Mouse (Mus musculus) limb, embryonic 13.5 days (tissue): ENCODE measurements at regions not wholly inside any gene's neighbourhood (a gene's known extent, or its start where the extent isn't known, plus 50 kb on each side); places are given as distances from the start of the nearest gene placed in this dataset.
"Not testable (repeated sequence)": the region's sequence is repeated elsewhere in the genome, so short reads cannot be mapped to it uniquely, and the experiment has no call there.

ENCODE experiments used
- ATAC-seq: fragments of 200-750 bp; cut with Nextera tagmentation; 2 replicates; pipeline ENCODE4 v1.8.0; 2017; ENCODE audit warnings: low read depth, moderate number of reproducible peaks, moderate TSS enrichment; ENCODE audit not compliant: low FRiP score
- H3K27ac ChIP-seq: fragments of 300-500 bp; sonication (generic); 2 replicates; pipeline ENCODE4 v1.5.1; 2015; ENCODE audit warnings: inconsistent platforms, mild to moderate bottlenecking, moderate library complexity
- H3K27me3 ChIP-seq: fragments of 300-500 bp; sonication (generic); 2 replicates; pipeline ENCODE4 v1.6.1; 2015; ENCODE audit warnings: mild to moderate bottlenecking, inconsistent platforms
- H3K36me3 ChIP-seq: fragments of 300-500 bp; sonication (generic); 2 replicates; pipeline ENCODE4 v1.6.1; 2015; ENCODE audit warnings: inconsistent platforms, mild to moderate bottlenecking, moderate library complexity
- H3K4me1 ChIP-seq: fragments of 300-500 bp; sonication (generic); 2 replicates; pipeline ENCODE4 v1.6.1; 2015; ENCODE audit warnings: inconsistent platforms
- H3K4me2 ChIP-seq: fragments of 300-500 bp; sonication (generic); replicated peaks from 2 replicates; pipeline ENCODE4 v1.6.1; 2015; ENCODE audit warnings: inconsistent platforms, mild to moderate bottlenecking, moderate library complexity
- H3K4me3 ChIP-seq: fragments of 300-500 bp; sonication (generic); 2 replicates; pipeline ENCODE4 v1.5.1; 2015; ENCODE audit warnings: moderate library complexity, mild to moderate bottlenecking, inconsistent platforms
- H3K9ac ChIP-seq: fragments of 300-500 bp; sonication (generic); 2 replicates; pipeline ENCODE4 v1.6.1; 2015; ENCODE audit warnings: mild to moderate bottlenecking, inconsistent platforms
- H3K9me3 ChIP-seq: fragments of 300-500 bp; sonication (generic); 2 replicates; pipeline ENCODE4 v1.6.1; 2016; ENCODE audit warnings: inconsistent platforms
- WGBS: fragments of 180-500 bp; shearing (Covaris S2); methylation state at CpG from one replicate; pipeline ENCODE4 v1.1.7; 2015; 5-methylcytosine and 5-hydroxymethylcytosine counted together

- H3K4me3 ChIP-seq = no peak overlapping the region
- no peak overlapping the region for H3K9ac ChIP-seq
- H3K27ac ChIP-seq = no peak overlapping the region
- no peaks in the 10 kb centered on the region for H3K27me3 ChIP-seq
- no peaks in the 10 kb centered on the region for H3K9me3 ChIP-seq
- no peak overlapping the region for H3K4me2 ChIP-seq
- no peaks in the 10 kb centered on the region for H3K4me1 ChIP-seq
- H3K36me3 ChIP-seq = no peaks in the 10 kb centered on the region
- ATAC-seq = no peak
Observed at GRCm38 (mm10) chr8:40064145-40064544, 610.7 kb upstream of the Adam24 start.

GRCm38 (mm10) chr8:40071131-40071530 is 603.7 kb upstream of the Adam24 start:
- Histone ChIP-seq H3K36me3 (no peaks in the 10 kb centered on the region), H3K27ac (no peak overlapping the region), H3K4me2 (no peak overlapping the region), H3K4me1 (no peaks in the 10 kb centered on the region), H3K27me3 (no peaks in the 10 kb centered on the region), H3K4me3 (no peak overlapping the region), H3K9ac (no peak overlapping the region), H3K9me3 (no peaks in the 10 kb centered on the region)
- no peak for ATAC-seq
- WGBS = 88% methylated on average over 2 of the region's 2 CpGs

DNA sequence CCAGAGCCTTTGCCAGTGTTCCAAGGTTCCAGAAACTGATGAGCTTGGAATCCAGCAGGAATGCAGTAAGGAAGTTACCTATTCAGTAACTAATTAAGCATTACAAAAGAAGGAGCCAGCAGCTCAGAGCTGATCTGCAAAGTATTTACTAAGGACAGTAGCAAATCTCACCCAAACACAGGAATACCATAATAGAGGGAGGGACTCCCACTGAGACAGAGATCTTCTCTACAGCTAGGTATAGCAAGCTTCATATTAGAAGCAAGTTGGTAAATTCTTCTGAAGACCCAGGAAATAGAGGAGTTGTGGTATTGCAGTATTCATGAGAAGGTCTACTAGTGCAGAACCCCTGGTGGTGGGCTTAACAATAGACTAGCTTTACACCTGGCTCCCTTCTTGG is 593.9 kb upstream of the Adam24 start:
- H3K27me3 ChIP-seq, H3K36me3 ChIP-seq, H3K27ac ChIP-seq, H3K4me2 ChIP-seq, H3K4me3 ChIP-seq, ATAC-seq, H3K4me1 ChIP-seq, H3K9me3 ChIP-seq, H3K9ac ChIP-seq: not testable (repeated sequence)

- Histone ChIP-seq H3K4me2 (no peak overlapping the region), H3K9me3 (no peaks in the 10 kb centered on the region)
- ATAC-seq = no peak
Observed at GRCm38 (mm10) chr8:40084129-40084528, 590.7 kb upstream of the Adam24 start.

GRCm38 (mm10) chr8:40089377-40089776 is 585.5 kb upstream of the Adam24 start:
- no peaks in the 10 kb centered on the region for H3K27me3 ChIP-seq
- H3K9me3 ChIP-seq = no peaks in the 10 kb centered on the region
- no peaks in the 10 kb centered on the region for H3K36me3 ChIP-seq
- H3K4me1 ChIP-seq = no peaks in the 10 kb centered on the region
- WGBS = 85% methylated on average over 4 of the region's 4 CpGs
- H3K27ac ChIP-seq = no peak overlapping the region
- H3K4me2 ChIP-seq = no peak overlapping the region
- ATAC-seq = no peak
- H3K4me3 ChIP-seq = no peak overlapping the region
- no peak overlapping the region for H3K9ac ChIP-seq

More at GRCm38 (mm10) chr8:40084129-40084528, 590.7 kb upstream of the Adam24 start:
- Histone ChIP-seq H3K4me1 (no peaks in the 10 kb centered on the region), H3K27ac (no peak overlapping the region), H3K9ac (no peak overlapping the region), H3K4me3 (no peak overlapping the region), H3K36me3 (no peaks in the 10 kb centered on the region), H3K27me3 (no peaks in the 10 kb centered on the region)
- WGBS = 74% methylated on average over 1 of the region's 1 CpGs

DNA sequence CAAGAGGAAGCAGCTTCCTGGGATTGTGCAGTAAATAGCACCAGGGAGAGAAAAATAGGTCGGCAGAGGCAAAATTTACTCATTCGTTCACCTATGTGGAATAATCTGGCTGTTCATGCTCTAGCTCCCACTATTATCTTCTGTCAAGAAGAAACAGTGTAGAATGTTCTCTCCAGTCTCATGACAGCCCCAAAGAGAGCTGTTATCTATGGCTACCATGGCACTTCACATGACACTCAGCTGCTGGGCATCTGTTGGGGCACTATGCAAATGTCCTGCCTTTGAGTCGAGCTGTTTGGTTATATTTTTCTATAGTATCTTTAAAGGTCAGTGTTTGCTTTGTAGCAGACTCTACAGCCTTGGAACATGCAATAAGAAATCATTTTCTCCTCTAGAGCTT is 550.5 kb upstream of the Adam24 start:
- H3K9me3 ChIP-seq = no peaks in the 10 kb centered on the region
- H3K4me2 ChIP-seq = no peak overlapping the region
- no peaks in the 10 kb centered on the region for H3K4me1 ChIP-seq
- ATAC-seq = no peak
- H3K36me3 ChIP-seq = no peaks in the 10 kb centered on the region
- H3K27ac ChIP-seq = no peak overlapping the region
- no peak overlapping the region for H3K4me3 ChIP-seq
- WGBS = 83% methylated on average over 3 of the region's 3 CpGs
- no peaks in the 10 kb centered on the region for H3K27me3 ChIP-seq
- H3K9ac ChIP-seq = no peak overlapping the region

- Histone ChIP-seq H3K36me3 (no peaks in the 10 kb centered on the region), H3K4me3 (no peak overlapping the region), H3K4me2 (no peak overlapping the region), H3K9me3 (no peaks in the 10 kb centered on the region), H3K9ac (no peak overlapping the region), H3K27ac (no peak overlapping the region), H3K27me3 (no peaks in the 10 kb centered on the region), H3K4me1 (no peaks in the 10 kb centered on the region)
- no peak for ATAC-seq
- WGBS = 91% methylated on average over 8 of the region's 8 CpGs
Observed at GRCm38 (mm10) chr8:40127141-40127540, 547.7 kb upstream of the Adam24 start.

GRCm38 (mm10) chr8:40132662-40133257 is 542.1 kb upstream of the Adam24 start:
- Histone ChIP-seq H3K9me3 (no peaks in the 10 kb centered on the region), H3K36me3 (no peaks in the 10 kb centered on the region), H3K9ac (no peak overlapping the region), H3K27me3 (0 out of 2 replicates have a peak, but pooled peaks cover 3% of the 10 kb centered on the region), H3K27ac (no peak overlapping the region), H3K4me3 (no peak overlapping the region), H3K4me1 (0 out of 2 replicates have a peak, but pooled peaks cover 2% of the 10 kb centered on the region), H3K4me2 (no peak overlapping the region)
- no peak for ATAC-seq
- WGBS = 22% methylated on average over 9 of the region's 9 CpGs

- H3K9ac ChIP-seq = no peak overlapping the region
- H3K4me3 ChIP-seq = peak overlapping the region; percentile 29
- H3K36me3 ChIP-seq = no peaks in the 10 kb centered on the region
- H3K27me3 ChIP-seq = no peaks in the 10 kb centered on the region
- no peak overlapping the region for H3K27ac ChIP-seq
- H3K9me3 ChIP-seq = no peaks in the 10 kb centered on the region
- WGBS = 20% methylated on average over 21 of the region's 21 CpGs
- H3K4me1 ChIP-seq = no peaks in the 10 kb centered on the region
- ATAC-seq = peak; percentile 78; the same call in 1 of the 2 replicates
- peak overlapping the region; percentile 59 for H3K4me2 ChIP-seq
Observed at GRCm38 (mm10) chr8:40150911-40151797, 523.7 kb upstream of the Adam24 start.

- no peak for ATAC-seq
- no peaks in the 10 kb centered on the region for H3K27me3 ChIP-seq
- H3K36me3 ChIP-seq = no peaks in the 10 kb centered on the region
- H3K9me3 ChIP-seq = no peaks in the 10 kb centered on the region
- no peak overlapping the region for H3K4me3 ChIP-seq
- no peak overlapping the region for H3K4me2 ChIP-seq
- no peak overlapping the region for H3K9ac ChIP-seq
- H3K4me1 ChIP-seq = no peaks in the 10 kb centered on the region
- 54% methylated on average over 2 of the region's 2 CpGs for WGBS
- H3K27ac ChIP-seq = no peak overlapping the region
Observed at GRCm38 (mm10) chr8:40152451-40152850, 522.4 kb upstream of the Adam24 start.

DNA sequence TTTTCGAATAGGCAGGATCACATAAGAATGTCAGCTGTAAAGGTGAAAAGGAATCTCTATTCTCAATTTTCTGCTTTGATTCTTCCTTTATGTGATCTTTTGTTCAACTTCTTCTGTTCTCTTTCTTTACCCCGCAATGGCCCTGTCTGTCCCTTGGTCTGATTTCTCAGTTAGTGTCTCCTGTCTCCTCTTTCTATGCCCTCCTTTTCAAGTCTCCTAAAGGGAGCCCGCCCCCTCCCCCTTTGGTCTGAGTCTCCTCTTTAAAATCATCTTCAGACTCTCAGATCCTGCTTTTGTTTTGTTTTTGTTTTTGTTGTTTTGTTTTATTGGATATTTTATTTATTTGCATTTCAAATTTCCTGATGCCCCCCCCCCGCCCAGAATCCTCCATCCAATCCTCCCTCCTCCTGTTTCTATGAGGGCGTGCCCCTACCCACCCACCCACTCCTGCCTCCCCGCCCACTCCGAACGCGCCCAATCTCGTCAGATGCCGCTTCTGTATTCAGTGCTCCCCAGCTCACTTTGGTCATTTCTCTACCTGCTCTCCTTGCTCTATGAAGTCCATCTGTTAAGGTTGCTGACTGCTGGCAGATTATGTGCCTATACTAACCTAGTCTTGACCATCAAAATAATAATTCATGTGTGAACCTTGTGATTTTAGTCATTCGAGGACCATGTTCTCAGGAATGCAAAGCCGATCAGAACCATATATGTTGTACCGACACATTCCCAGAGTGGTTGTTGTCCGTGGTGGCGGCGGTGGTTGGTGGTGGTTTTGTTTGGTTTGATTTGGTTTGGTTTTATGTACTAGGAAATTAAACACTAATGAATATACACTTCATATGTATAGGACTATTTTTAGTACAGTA is 487.9 kb upstream of the Adam24 start:
- no peak overlapping the region for H3K4me3 ChIP-seq
- no peaks in the 10 kb centered on the region for H3K27me3 ChIP-seq
- peak overlapping the region; percentile 45 for H3K4me2 ChIP-seq
- H3K9me3 ChIP-seq = no peaks in the 10 kb centered on the region
- ATAC-seq = 0 out of 2 replicates have a peak, but pooled peaks have one; percentile 28
- no peaks in the 10 kb centered on the region for H3K4me1 ChIP-seq
- WGBS = 47% methylated on average over 16 of the region's 17 CpGs
- H3K9ac ChIP-seq = no peak overlapping the region
- H3K36me3 ChIP-seq = no peaks in the 10 kb centered on the region
- H3K27ac ChIP-seq = no peak overlapping the region

- WGBS = 2% methylated on average over 5 of the region's 5 CpGs
- no peaks in the 10 kb centered on the region for H3K27me3 ChIP-seq
- H3K4me1 ChIP-seq = no peaks in the 10 kb centered on the region
- H3K27ac ChIP-seq = no peak overlapping the region
- no peaks in the 10 kb centered on the region for H3K36me3 ChIP-seq
- H3K4me3 ChIP-seq = no peak overlapping the region
- peak overlapping the region; percentile 45; the same call in 1 of the 2 replicates for H3K4me2 ChIP-seq
- 0 out of 2 replicates have a peak, but pooled peaks have one; percentile 48 for ATAC-seq
- no peaks in the 10 kb centered on the region for H3K9me3 ChIP-seq
- no peak overlapping the region for H3K9ac ChIP-seq
Observed at GRCm38 (mm10) chr8:40187584-40187934, 487.3 kb upstream of the Adam24 start.
